Mouse (Mus musculus) olfactory bulb, adult 2 months (tissue): ENCODE data around the gene Sae1.

Experiments
- CTCF ChIP-seq: fragments of 200-500 bp; IDR thresholded peaks from 2 replicates; pipeline ENCODE4 v1.5.1; 2012; ENCODE audit warnings: low read depth, mild to moderate bottlenecking, low read length, moderate library complexity; ENCODE audit not compliant: insufficient read depth
- POLR2A ChIP-seq: fragments of 200-500 bp; IDR thresholded peaks from 2 replicates; pipeline ENCODE4 v1.6.1; 2012; ENCODE audit warnings: mild to moderate bottlenecking, low read depth, low read length, moderate library complexity; ENCODE audit not compliant: insufficient read depth

DNA sequence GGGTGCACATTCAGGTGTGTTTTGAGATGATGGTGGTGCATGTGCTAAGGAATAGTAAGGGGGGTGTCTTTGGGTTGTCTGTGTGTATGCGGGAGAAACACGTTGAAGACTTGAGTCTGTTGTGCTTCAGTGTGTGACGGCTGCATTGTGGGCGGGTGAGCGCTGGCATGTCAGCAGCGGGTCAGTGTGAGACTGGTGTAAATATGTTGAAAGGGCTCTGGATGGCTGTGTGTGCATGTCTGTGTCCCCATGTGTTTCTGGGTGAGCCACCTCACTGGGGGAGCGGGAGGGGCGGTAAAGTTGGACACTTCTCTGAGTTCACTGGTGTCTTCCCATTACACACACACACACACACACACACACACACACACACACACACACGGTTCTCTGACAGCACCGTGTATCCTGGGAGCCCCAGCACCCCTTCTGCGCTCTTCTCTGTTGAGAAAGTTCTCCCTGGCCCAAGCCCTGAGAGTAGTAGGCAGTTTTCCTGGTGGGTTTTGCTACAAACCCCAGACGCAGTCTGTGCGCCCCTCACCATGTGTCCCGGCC is 76.1 kb downstream of the Sae1 start:
- TF ChIP-seq CTCF: no peak
- no peak for TF ChIP-seq POLR2A
